39 mouse cellular contexts compared by ENCODE assay signal in genomic region chr3:121630626-121631025, GRCm38 (mm10). TPM values are rescaled to one million over a fixed set of nuclear protein-coding genes. Genes with fewer than 3 reads are reported as not detected.
DNase-seq lines count a peak whose midpoint lies in the region; ATAC-seq and TF ChIP-seq lines count a peak whose summit lies in the region.
"Had no signal": no experiment of that assay in that cellular context is flagged by ENCODE, and none has a peak within 500 bp of the region (broad histone marks: within the 10 kb centered on the region; RNA-seq: fewer than 3 reads in every experiment).

No protein-coding gene starts in this region.

- 20% methylated on average over 7 of the region's 7 CpGs for WGBS in liver, postnatal 0 days (ENCODE audit: insufficient replicate concordance)
- 79% methylated on average over 7 of the region's 7 CpGs for WGBS in hindbrain, embryonic 11.5 days

- no peaks in the 10 kb centered on the region for H3K36me3 ChIP-seq in liver, postnatal 0 days (replicated peaks; ENCODE audit: insufficient read depth, low read length)
- H3K36me3 ChIP-seq in hindbrain, embryonic 11.5 days (ENCODE audit: control insufficient read depth, insufficient read depth, low read length): no peaks in the 10 kb centered on the region
- H3K36me3 ChIP-seq: embryonic facial prominence, embryonic 10.5 days; embryonic facial prominence, embryonic 15.5 days; heart, embryonic 10.5 days; heart, embryonic 15.5 days; hindbrain, embryonic 13.5 days; limb, embryonic 13.5 days; midbrain, embryonic 10.5 days; midbrain, embryonic 15.5 days; neural tube, embryonic 12.5 days had no signal

- intact Hi-C loops in gastrocnemius, postnatal 14 days (cut with DNase I; ENCODE audit: low total_unique reads): no loop called here

- H3K9me3 ChIP-seq in liver, postnatal 0 days (ENCODE audit: low read length): no peaks in the 10 kb centered on the region
- H3K9me3 ChIP-seq in hindbrain, embryonic 11.5 days (ENCODE audit: control insufficient read depth, low read length): no peaks in the 10 kb centered on the region
- H3K9me3 ChIP-seq: embryonic facial prominence, embryonic 10.5 days; embryonic facial prominence, embryonic 15.5 days; forebrain, embryonic 13.5 days; heart, embryonic 10.5 days; heart, embryonic 15.5 days; hindbrain, embryonic 13.5 days; limb, embryonic 13.5 days; midbrain, embryonic 10.5 days; midbrain, embryonic 15.5 days; neural tube, embryonic 12.5 days had no signal

- peak overlapping the region; percentile 14; the same call in 1 of the 2 replicates for H3K4me2 ChIP-seq in liver, postnatal 0 days (ENCODE audit: low read depth, low read length)
- H3K4me2 ChIP-seq in hindbrain, embryonic 11.5 days (replicated peaks; ENCODE audit: low read depth, low read length): no peak overlapping the region
- H3K4me2 ChIP-seq: embryonic facial prominence, embryonic 15.5 days; forebrain, embryonic 13.5 days; heart, embryonic 15.5 days; hindbrain, embryonic 13.5 days; limb, embryonic 13.5 days; midbrain, embryonic 15.5 days; neural tube, embryonic 12.5 days had no signal

- TF ChIP-seq EP300 in liver, postnatal 0 days (IDR thresholded peaks at IDR 0.05; ENCODE audit: low read depth): no peak

- no peak for ATAC-seq in liver, postnatal 0 days
- peak; percentile 68 for ATAC-seq in monocyte, adult 5-6 weeks (replicated peaks; ENCODE audit: insufficient number of reproducible peaks, low FRiP score, low TSS enrichment, poor library complexity, severe bottlenecking)
- no peak for ATAC-seq in CD4-positive, CD25-positive, alpha-beta regulatory T cell, adult 4 months
- no peak for ATAC-seq in hindbrain, embryonic 11.5 days (ENCODE audit: low FRiP score)
- ATAC-seq: forebrain, embryonic 13.5 days; intestine, embryonic 16.5 days; lung, postnatal 0 days; midbrain, embryonic 15.5 days had no signal

- no peak overlapping the region for H3K9ac ChIP-seq in liver, postnatal 0 days (replicated peaks)
- no peak overlapping the region for H3K9ac ChIP-seq in hindbrain, embryonic 11.5 days (ENCODE audit: low read depth, low read length)
- H3K9ac ChIP-seq: embryonic facial prominence, embryonic 15.5 days; forebrain, embryonic 13.5 days; heart, embryonic 15.5 days; hindbrain, embryonic 13.5 days; limb, embryonic 13.5 days; midbrain, embryonic 15.5 days; neural tube, embryonic 12.5 days had no signal

- no peak for TF ChIP-seq CTCF in liver, postnatal 0 days (IDR thresholded peaks at IDR 0.05; ENCODE audit: low read depth)

- H3K4me3 ChIP-seq in liver, postnatal 0 days (ENCODE audit: low read depth, low read length): no peak overlapping the region; the same call in 1 of the 2 replicates
- no peak overlapping the region for H3K4me3 ChIP-seq in hindbrain, embryonic 11.5 days (ENCODE audit: low read depth, low read length)
- H3K4me3 ChIP-seq: embryonic facial prominence, embryonic 10.5 days; embryonic facial prominence, embryonic 15.5 days; forebrain, embryonic 13.5 days; heart, embryonic 10.5 days; heart, embryonic 15.5 days; hindbrain, embryonic 13.5 days; limb, embryonic 13.5 days; midbrain, embryonic 10.5 days; midbrain, embryonic 15.5 days; myocyte; neural tube, embryonic 12.5 days had no signal

- peak; percentile 44 for DNase-seq in layer of hippocampus, adult 9-11 months
- DNase-seq in layer of hippocampus, adult 8-10 months (ENCODE audit: low spot score in 2 of 2): no peak
- DNase-seq in c-Kit-positive CD71-negative TER-119-negative erythroid progenitor cells, embryonic 14.5 days (ENCODE audit: low read depth): peak; percentile 24
- no peak for DNase-seq in liver, postnatal 0 days
- DNase-seq in hindbrain, embryonic 11.5 days (ENCODE audit: low spot score): no peak
- DNase-seq in gastrocnemius, postnatal 14 days: no peak
- DNase-seq: adrenal gland, postnatal 14 days; cerebellum, adult 2 months; cerebellum, postnatal 14 days; kidney, adult 8-10 months; kidney, postnatal 4 days; lung, postnatal 4 days; right cerebral cortex, postnatal 14 days had no signal

- H3K27ac ChIP-seq in liver, postnatal 0 days (ENCODE audit: low read depth): no peak overlapping the region
- H3K27ac ChIP-seq in hindbrain, embryonic 11.5 days (ENCODE audit: low read depth, low read length): no peak overlapping the region
- H3K27ac ChIP-seq: embryonic facial prominence, embryonic 10.5 days; embryonic facial prominence, embryonic 15.5 days; forebrain, embryonic 13.5 days; heart, embryonic 10.5 days; heart, embryonic 15.5 days; hindbrain, embryonic 13.5 days; kidney, postnatal 0 days; limb, embryonic 13.5 days; midbrain, embryonic 10.5 days; midbrain, embryonic 15.5 days; neural tube, embryonic 12.5 days had no signal

- H3K4me1 ChIP-seq in liver, postnatal 0 days (ENCODE audit: insufficient read depth): 0 out of 2 replicates have a peak, but pooled peaks cover 3% of the 10 kb centered on the region
- no peaks in the 10 kb centered on the region for H3K4me1 ChIP-seq in hindbrain, embryonic 11.5 days (replicated peaks; ENCODE audit: control insufficient read depth, insufficient read depth, low read length)
- H3K4me1 ChIP-seq: embryonic facial prominence, embryonic 10.5 days; embryonic facial prominence, embryonic 15.5 days; forebrain, embryonic 13.5 days; heart, embryonic 15.5 days; hindbrain, embryonic 13.5 days; limb, embryonic 13.5 days; midbrain, embryonic 10.5 days; midbrain, embryonic 15.5 days; neural tube, embryonic 12.5 days had no signal

- no peaks in the 10 kb centered on the region for H3K27me3 ChIP-seq in liver, postnatal 0 days (ENCODE audit: insufficient read depth, low read length)
- H3K27me3 ChIP-seq in hindbrain, embryonic 11.5 days (ENCODE audit: control insufficient read depth, insufficient read depth, low read length): no peaks in the 10 kb centered on the region
- H3K27me3 ChIP-seq: embryonic facial prominence, embryonic 15.5 days; forebrain, embryonic 13.5 days; heart, embryonic 15.5 days; hindbrain, embryonic 13.5 days; midbrain, embryonic 15.5 days; neural tube, embryonic 12.5 days had no signal

RNA-seq across cellular contexts. Expression of gene 4930432M17Rik, which starts 39.9 kb away (rescaled TPM):
- not detected for total RNA-seq in layer of hippocampus, adult 8-10 months (2022)
- not detected in 2 replicates for polyA plus RNA-seq in liver, postnatal 0 days (2015; fragmentation: Nextera tagmentation; extraction: Ambion mirVana)
- total RNA-seq in monocyte, adult 5-6 weeks (2017): not detected in 3 replicates
- polyA plus RNA-seq in CD4-positive, CD25-positive, alpha-beta regulatory T cell, adult 4 months (2017; shearing (Covaris generic)): not detected
- polyA plus RNA-seq in hindbrain, embryonic 11.5 days (2014; fragmentation: Nextera tagmentation; extraction: Ambion mirVana): not detected in 2 replicates
- total RNA-seq in gastrocnemius, postnatal 14 days (2021): not detected
- total RNA-seq: adrenal gland, postnatal 14 days; gastrocnemius, postnatal 4 days; heart, postnatal 25 days; layer of hippocampus, postnatal 10 days; left cerebral cortex, adult 8-10 months; left cerebral cortex, postnatal 36 days had no signal
- polyA plus RNA-seq: brain, embryonic 14.5 days; cerebellum, adult 2 months; embryonic facial prominence, embryonic 10.5 days; embryonic facial prominence, embryonic 15.5 days; forebrain, embryonic 13.5 days; heart, embryonic 10.5 days; heart, embryonic 15.5 days; hindbrain, embryonic 13.5 days; intestine, embryonic 16.5 days; kidney, postnatal 0 days; limb, embryonic 13.5 days; liver, embryonic 16.5 days; lung, postnatal 0 days; midbrain, embryonic 10.5 days; midbrain, embryonic 15.5 days; myocyte; neural tube, embryonic 12.5 days; small intestine, adult 2 months; stomach, embryonic 14.5 days; testis, adult 2 months had no signal

Comparison
In these comparisons a context has a peak if more than half of its experiments do, and no peak if none do; other contexts are left out.
1. DNase-seq: peak in layer of hippocampus, adult 9-11 months (single experiment) and c-Kit-positive CD71-negative TER-119-negative erythroid progenitor cells, embryonic 14.5 days (single experiment); none in layer of hippocampus, adult 8-10 months (0 of 2), liver, postnatal 0 days (single experiment), hindbrain, embryonic 11.5 days (single experiment) and gastrocnemius, postnatal 14 days (single experiment).